Comparison of ENCODE assay signal across 7 mouse cellular contexts in the genomic region with DNA sequence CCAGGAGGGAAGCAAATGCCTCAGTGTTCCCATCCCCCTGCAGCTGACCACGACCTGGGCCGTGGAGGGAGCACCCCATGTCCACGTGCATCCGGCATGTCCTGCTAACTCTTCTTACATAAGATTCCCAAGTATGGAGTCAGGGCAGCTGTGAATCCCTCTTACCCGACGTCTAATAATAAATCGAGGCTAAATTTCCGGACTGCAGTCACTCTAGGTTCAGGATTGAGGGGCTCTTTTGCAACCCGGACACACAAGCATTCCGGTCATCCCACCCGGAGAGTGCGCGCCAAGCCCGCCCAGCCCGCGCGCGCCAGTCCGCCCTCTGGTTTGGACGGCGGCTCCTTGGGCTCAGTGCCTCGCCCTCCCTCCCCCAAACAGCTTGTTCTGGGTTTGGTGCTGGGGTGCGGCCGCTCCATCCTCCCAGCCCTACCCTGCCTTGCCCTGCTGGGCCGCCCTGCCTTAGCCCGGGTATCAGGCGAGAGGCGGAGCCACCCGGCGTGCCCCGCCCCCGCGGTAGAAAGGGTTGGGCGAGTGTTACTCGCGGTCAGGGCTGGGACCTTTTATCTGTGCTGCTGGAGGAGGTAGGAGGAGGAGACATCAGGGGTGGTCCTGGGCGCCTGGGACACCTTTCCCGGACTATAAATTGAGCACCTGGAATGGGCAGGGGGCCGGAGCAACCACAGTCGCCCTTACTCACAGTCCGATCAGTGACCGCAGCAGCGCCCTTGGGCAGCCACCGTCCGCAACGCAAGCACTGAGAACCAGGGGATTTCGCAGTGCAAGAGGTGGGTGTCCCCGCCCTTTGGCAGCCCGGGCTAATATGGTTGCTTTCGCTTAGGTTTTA. TPM values are rescaled to one million over a fixed set of nuclear protein-coding genes. Genes with fewer than 3 reads are reported as not detected.
DNase-seq lines count a peak whose midpoint lies in the region; ATAC-seq and TF ChIP-seq lines count a peak whose summit lies in the region.

No protein-coding gene starts in this region.

- H3K4me1 ChIP-seq in limb, embryonic 10.5 days: peaks cover 25% of the 10 kb centered on the region
- peaks cover 5% of the 10 kb centered on the region; the same call in 1 of the 2 replicates for H3K4me1 ChIP-seq in midbrain, embryonic 12.5 days
- peaks cover 4% of the 10 kb centered on the region; the same call in 1 of the 2 replicates for H3K4me1 ChIP-seq in small intestine, adult 2 months (ENCODE audit: control insufficient read depth, insufficient read depth, insufficient read length, low read length)

- peak; percentile 95 for DNase-seq in adrenal gland, adult 2 months
- peak; percentile 81 for DNase-seq in embryo, embryonic 9.5 days (ENCODE audit: extremely low spot score)
- DNase-seq in kidney, adult 11 months: peak; percentile 90
- DNase-seq in limb, embryonic 10.5 days (ENCODE audit: low spot score): peak; percentile 73

- H3K27me3 ChIP-seq in limb, embryonic 10.5 days (ENCODE audit: low read depth, poor library complexity, severe bottlenecking): peaks cover 37% of the 10 kb centered on the region
- H3K27me3 ChIP-seq in midbrain, embryonic 12.5 days: no peaks in the 10 kb centered on the region
- no peaks in the 10 kb centered on the region for H3K27me3 ChIP-seq in small intestine, adult 2 months (ENCODE audit: control insufficient read depth, insufficient read depth, low read length)

- H3K27ac ChIP-seq in limb, embryonic 10.5 days: peak overlapping the region; percentile 85
- H3K27ac ChIP-seq in midbrain, embryonic 12.5 days (replicated peaks): peak overlapping the region; percentile 76
- H3K27ac ChIP-seq in small intestine, adult 2 months (ENCODE audit: insufficient read depth, low read depth, low read length): peak overlapping the region; percentile 91

- H3K9me3 ChIP-seq in limb, embryonic 10.5 days (replicated peaks): no peaks in the 10 kb centered on the region
- H3K9me3 ChIP-seq in midbrain, embryonic 12.5 days: no peaks in the 10 kb centered on the region

- no peak; the same call in 1 of the 2 replicates for TF ChIP-seq POLR2A in small intestine, adult 2 months (IDR thresholded peaks at IDR 0.05; ENCODE audit: low read depth, low read length)

- TF ChIP-seq CTCF in small intestine, adult 2 months (IDR thresholded peaks at IDR 0.05; ENCODE audit: extremely low read depth, insufficient read length, insufficient replicate concordance, low read depth, low read length): no peak

- peak; percentile 70 for ATAC-seq in granulocyte monocyte progenitor cell, adult 5-6 weeks (replicated peaks; ENCODE audit: poor library complexity, severe bottlenecking)
- peak; percentile 89 for ATAC-seq in midbrain, embryonic 12.5 days (ENCODE audit: low FRiP score, low read depth)

- peak overlapping the region; percentile 60 for H3K4me3 ChIP-seq in limb, embryonic 10.5 days
- peak overlapping the region; percentile 54 for H3K4me3 ChIP-seq in midbrain, embryonic 12.5 days
- peak overlapping the region; percentile 96 for H3K4me3 ChIP-seq in small intestine, adult 2 months (ENCODE audit: low read depth, low read length)

- peak overlapping the region; percentile 64 for H3K9ac ChIP-seq in midbrain, embryonic 12.5 days (replicated peaks)

- 5% methylated on average over 50 of the region's 50 CpGs for WGBS in limb, embryonic 10.5 days
- 21% methylated on average over 47 of the region's 50 CpGs for WGBS in midbrain, embryonic 12.5 days
- 8% methylated on average over 50 of the region's 50 CpGs for WGBS in small intestine, adult 2 months

- no peaks in the 10 kb centered on the region for H3K36me3 ChIP-seq in limb, embryonic 10.5 days
- no peaks in the 10 kb centered on the region for H3K36me3 ChIP-seq in midbrain, embryonic 12.5 days
- H3K36me3 ChIP-seq in small intestine, adult 2 months (ENCODE audit: control insufficient read depth, insufficient read depth, low read length): no peaks in the 10 kb centered on the region

- peak overlapping the region; percentile 59 for H3K4me2 ChIP-seq in midbrain, embryonic 12.5 days (replicated peaks)

RNA-seq across cellular contexts. Expression of gene Mid1ip1, which starts 2.3 kb away (rescaled TPM):
- total RNA-seq in adrenal gland, adult 2 months (2021): 10 to 100 TPM; 87.9 to 88.8 TPM
- 86.9 and 102 TPM in 2 replicates for polyA plus RNA-seq in adrenal gland, adult 2 months (2012; rRNA removed)
- 22.5 and 35.0 TPM in 2 replicates for total RNA-seq in granulocyte monocyte progenitor cell, adult 5-6 weeks (2014; fragmentation: Nextera tagmentation)
- 60.4 and 78.9 TPM in 2 replicates for total RNA-seq in granulocyte monocyte progenitor cell, adult 5-6 weeks (2017)
- 21.9 and 26.1 TPM in 2 replicates for polyA plus RNA-seq in limb, embryonic 10.5 days (2016; fragmentation: Nextera tagmentation; extraction: Ambion mirVana)
- polyA plus RNA-seq in midbrain, embryonic 12.5 days (2016; fragmentation: Nextera tagmentation; extraction: Ambion mirVana): 47.8 and 52.8 TPM in 2 replicates
- polyA plus RNA-seq in small intestine, adult 2 months (2012; rRNA removed): 19.4 and 20.9 TPM in 2 replicates

Comparison
In these comparisons a context has a peak if more than half of its experiments do, and no peak if none do; other contexts are left out.
1. Peak in every context shown above with its lines: DNase-seq, ATAC-seq, H3K4me3 ChIP-seq and H3K27ac ChIP-seq.